Mouse (Mus musculus) kidney, adult 2 months (tissue): ENCODE data around the gene Eya2.

Experiments used
- CTCF ChIP-seq: fragments of 200-500 bp; conservative IDR thresholded peaks from 2 replicates; pipeline ENCODE4 v1.5.1; 2011; ENCODE audit warnings: low read depth, mild to moderate bottlenecking, control low read depth, low read length, moderate library complexity, mixed read lengths; ENCODE audit not compliant: insufficient read depth, insufficient read length
- POLR2A ChIP-seq: fragments of 200-500 bp; IDR thresholded peaks from one replicate; pipeline ENCODE4 v1.6.1; 2011; ENCODE audit warnings: low read depth, low read length, control low read depth

- no peak for TF ChIP-seq CTCF
- TF ChIP-seq POLR2A, result no peak
Observed at GRCm38 (mm10) chr2:165584563-165584962, 10.3 kb upstream of the Eya2 start.
